Mouse (Mus musculus) cerebellum, adult 8-10 months (tissue): ENCODE measurements at regions not wholly inside any gene's neighbourhood (a gene's known extent, or its start where the extent isn't known, plus 50 kb on each side); places are given as distances from the start of the nearest gene placed in this dataset.

Source experiments
- DNase-seq: peaks from one replicate; pipeline ENCODE4 v3.0.0; 2022

GRCm38 (mm10) chrX:167088930-167089329, 120.2 kb downstream of the Tmsb4x start:
- no peak for DNase-seq

GRCm38 (mm10) chrX:167088438-167088837, 120.7 kb downstream of the Tmsb4x start:
- DNase-seq, result no peak

GRCm38 (mm10) chrX:167080821-167081220, 128.3 kb downstream of the Tmsb4x start:
- no peak for DNase-seq

- no peak for DNase-seq
These were observed 140.0 kb downstream of the Tmsb4x start for GRCm38 (mm10) chrX:167069075-167069474.

- no peak for DNase-seq
These were observed 141.2 kb downstream of the Tmsb4x start for GRCm38 (mm10) chrX:167067918-167068317.

- no peak for DNase-seq
These were observed 145.2 kb downstream of the Tmsb4x start for GRCm38 (mm10) chrX:167063881-167064280.

- no peak for DNase-seq
These were observed 156.7 kb downstream of the Tmsb4x start for GRCm38 (mm10) chrX:167052456-167052855.

- no peak for DNase-seq
These were observed 159.0 kb downstream of the Tmsb4x start for GRCm38 (mm10) chrX:167050066-167050465.

GRCm38 (mm10) chrX:167049191-167049968, 159.7 kb downstream of the Tmsb4x start:
- DNase-seq, result no peak

GRCm38 (mm10) chrX:167037971-167038370, 171.1 kb downstream of the Tmsb4x start:
- no peak for DNase-seq

- DNase-seq, result no peak
These were observed 172.8 kb downstream of the Tmsb4x start for GRCm38 (mm10) chrX:167036355-167036754.

GRCm38 (mm10) chrX:167035639-167036038, 173.5 kb downstream of the Tmsb4x start:
- DNase-seq, result no peak

- no peak for DNase-seq
These were observed 176.0 kb downstream of the Tmsb4x start for GRCm38 (mm10) chrX:167033091-167033490.

- DNase-seq, result no peak
These were observed 176.5 kb downstream of the Tmsb4x start for GRCm38 (mm10) chrX:167032586-167032985.

- no peak for DNase-seq
These were observed 177.6 kb downstream of the Tmsb4x start for GRCm38 (mm10) chrX:167031543-167031942.

- no peak for DNase-seq
These were observed 193.5 kb downstream of the Tmsb4x start for GRCm38 (mm10) chrX:167015602-167016001.

GRCm38 (mm10) chrX:167014322-167014721, 194.8 kb downstream of the Tmsb4x start:
- no peak for DNase-seq

- DNase-seq, result no peak
These were observed 196.2 kb downstream of the Tmsb4x start for GRCm38 (mm10) chrX:167012891-167013290.

GRCm38 (mm10) chrX:167011977-167012542, 197.1 kb downstream of the Tmsb4x start:
- DNase-seq, result no peak

GRCm38 (mm10) chrX:166995855-166996254, 213.3 kb downstream of the Tmsb4x start:
- no peak for DNase-seq

- no peak for DNase-seq
These were observed 228.1 kb downstream of the Tmsb4x start for GRCm38 (mm10) chrX:166981003-166981402.

- no peak for DNase-seq
These were observed 228.6 kb downstream of the Tmsb4x start for GRCm38 (mm10) chrX:166980504-166980903.

- no peak for DNase-seq
These were observed 232.1 kb downstream of the Tmsb4x start for GRCm38 (mm10) chrX:166977029-166977428.

- no peak for DNase-seq
These were observed 237.4 kb downstream of the Tmsb4x start for GRCm38 (mm10) chrX:166971721-166972120.
